Mouse (Mus musculus): ENCODE measurements around the gene Cdk15. TPM values are rescaled to one million over a fixed set of nuclear protein-coding genes. Genes with fewer than 3 reads are reported as not detected.

Gene Cdk15
- total RNA-seq, 2 experiments from 2014 or later, result 0.34 TPM; not detected in 1

- intact Hi-C loops (cut with DNase I), result no loop called here
- no peak for DNase-seq
Measured at GRCm38 (mm10) chr1:59367928-59368648, 111.4 kb downstream of the Cdk15 start.

GRCm38 (mm10) chr1:59368649-59369319 lies 112.1 kb downstream of the Cdk15 start:
- no peak for DNase-seq
- intact Hi-C loops (cut with DNase I), result no loop called here

GRCm38 (mm10) chr1:59369320-59369685 lies 112.6 kb downstream of the Cdk15 start:
- no peak for DNase-seq
- intact Hi-C loops (cut with DNase I), result no loop called here

GRCm38 (mm10) chr1:59370355-59370950 lies 113.7 kb downstream of the Cdk15 start:
- intact Hi-C loops (cut with DNase I), result no loop called here
- DNase-seq, result no peak

GRCm38 (mm10) chr1:59376021-59376548 lies 119.4 kb downstream of the Cdk15 start:
- intact Hi-C loops (cut with DNase I), result no loop called here

GRCm38 (mm10) chr1:59376557-59376956 lies 119.9 kb downstream of the Cdk15 start:
- peak; percentile 87 for DNase-seq
- intact Hi-C loops (cut with DNase I), result no loop called here

More at GRCm38 (mm10) chr1:59376021-59376548, 119.4 kb downstream of the Cdk15 start:
- peak; percentile 81 for DNase-seq

- intact Hi-C loops (cut with DNase I), result no loop called here
Measured at GRCm38 (mm10) chr1:59377312-59377711, 120.6 kb downstream of the Cdk15 start.

GRCm38 (mm10) chr1:59380926-59381325 lies 124.2 kb downstream of the Cdk15 start:
- no peak for DNase-seq
- intact Hi-C loops (cut with DNase I), result loop anchor here (10.0 kb wide), 1 partner anchor 46 kb away; no protein-coding TSS in a partner anchor

More at GRCm38 (mm10) chr1:59377312-59377711, 120.6 kb downstream of the Cdk15 start:
- DNase-seq, result peak; percentile 28

GRCm38 (mm10) chr1:59381483-59381882 lies 124.8 kb downstream of the Cdk15 start:
- intact Hi-C loops (cut with DNase I), result loop anchor here (10.0 kb wide), 1 partner anchor 47 kb away; no protein-coding TSS in a partner anchor
- no peak for DNase-seq

GRCm38 (mm10) chr1:59382516-59382915 lies 125.8 kb downstream of the Cdk15 start:
- intact Hi-C loops (cut with DNase I), result loop anchor here (10.0 kb wide), 1 partner anchor 48 kb away; no protein-coding TSS in a partner anchor
- no peak for DNase-seq

- DNase-seq, result no peak
- intact Hi-C loops (cut with DNase I), result loop anchor here (10.0 kb wide), 1 partner anchor 48 kb away; no protein-coding TSS in a partner anchor
Measured at GRCm38 (mm10) chr1:59383049-59383610, 126.4 kb downstream of the Cdk15 start.

GRCm38 (mm10) chr1:59384400-59384799 lies 127.7 kb downstream of the Cdk15 start:
- no peak for DNase-seq
- intact Hi-C loops (cut with DNase I), result loop anchor here (10.0 kb wide), 1 partner anchor 50 kb away; no protein-coding TSS in a partner anchor

GRCm38 (mm10) chr1:59385641-59386040 lies 128.9 kb downstream of the Cdk15 start:
- no peak for DNase-seq
- intact Hi-C loops (cut with DNase I), result loop anchor here (10.0 kb wide), 1 partner anchor 51 kb away; no protein-coding TSS in a partner anchor

GRCm38 (mm10) chr1:59387542-59388314 lies 131.0 kb downstream of the Cdk15 start:
- intact Hi-C loops (cut with DNase I), result loop anchor here (10.0 kb wide), 1 partner anchor 53 kb away; no protein-coding TSS in a partner anchor
- DNase-seq, result no peak

GRCm38 (mm10) chr1:59389181-59389580 lies 132.5 kb downstream of the Cdk15 start:
- intact Hi-C loops (cut with DNase I), result loop anchor here (10.0 kb wide), 1 partner anchor 54 kb away; no protein-coding TSS in a partner anchor
- no peak for DNase-seq

GRCm38 (mm10) chr1:59391736-59392135 lies 135.0 kb downstream of the Cdk15 start:
- intact Hi-C loops (cut with DNase I), result no loop called here
- DNase-seq, result no peak

GRCm38 (mm10) chr1:59394072-59394471 lies 137.4 kb downstream of the Cdk15 start:
- intact Hi-C loops (cut with DNase I), result no loop called here

GRCm38 (mm10) chr1:59394616-59395015 lies 137.9 kb downstream of the Cdk15 start:
- no peak for DNase-seq
- intact Hi-C loops (cut with DNase I), result no loop called here

More at GRCm38 (mm10) chr1:59394072-59394471, 137.4 kb downstream of the Cdk15 start:
- no peak for DNase-seq

GRCm38 (mm10) chr1:59395992-59396391 lies 139.3 kb downstream of the Cdk15 start:
- intact Hi-C loops (cut with DNase I), result no loop called here
- no peak for DNase-seq
